Mouse (Mus musculus) intestine, embryonic 15.5 days (tissue): ENCODE results near the gene Pax7. TPM values are rescaled to one million over a fixed set of nuclear protein-coding genes. Genes with fewer than 3 reads are reported as not detected.

Source experiments
- polyA plus RNA-seq: library from polyadenylated mRNA; unstranded; fragments of >200 nt; fragmentation: Nextera tagmentation; extraction: Ambion mirVana; gene quantifications from 2 replicates; pipeline ENCODE4 v1.2.1, GENCODE M21; 2015

Pax7 gene
- polyA plus RNA-seq, 1 experiment from 2014 or later, result not detected

Other genes starting within 250 kb of the Pax7 start
- not detected in 2 replicates for gene Gm21969, start 230.3 kb downstream of the Pax7 start, polyA plus RNA-seq
- 14.4 and 17.1 TPM in 2 replicates for gene Aldh4a1, start 210.7 kb downstream of the Pax7 start, polyA plus RNA-seq
- gene Tas1r2, start 180.0 kb downstream of the Pax7 start, polyA plus RNA-seq, result not detected in 2 replicates
- gene Klhdc7a, start 134.5 kb upstream of the Pax7 start, polyA plus RNA-seq, result 0.25 and 0.37 TPM in 2 replicates